Mouse (Mus musculus): Measurements from ENCODE around the gene Ankrd28.

Gene Ankrd28

DNA sequence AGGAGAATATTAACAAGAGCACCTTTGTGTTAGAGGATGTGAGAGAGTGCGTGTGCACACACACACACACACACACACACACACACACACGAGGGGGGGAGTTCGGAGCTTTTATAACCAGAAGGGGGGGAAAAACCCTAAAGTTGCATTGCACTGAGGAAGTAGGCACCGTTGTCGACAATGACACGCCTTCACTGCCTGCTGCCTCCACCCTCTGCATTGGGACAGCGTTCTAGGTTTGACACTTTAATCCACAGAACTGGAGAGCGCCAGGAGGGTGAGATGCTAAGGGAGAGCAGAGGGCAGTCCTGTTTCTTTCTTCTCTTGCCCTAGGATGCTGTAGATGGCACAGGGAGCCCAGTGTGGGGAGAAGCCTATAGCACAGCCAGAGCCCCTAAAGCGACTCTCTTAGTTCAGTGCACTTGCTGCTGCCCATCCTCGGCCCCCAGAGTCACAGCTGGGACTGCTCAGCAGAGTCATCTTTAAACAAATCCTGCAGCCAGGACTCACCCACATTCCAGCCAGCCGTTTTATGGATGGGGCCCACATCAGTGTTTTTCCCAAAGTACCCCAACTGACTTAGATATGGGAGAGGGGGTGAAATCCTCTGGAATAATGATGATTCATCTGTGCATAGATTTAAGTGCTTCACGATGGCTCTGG lies 165.4 kb downstream of the Ankrd28 start:
- DNase-seq, result no peak

DNA sequence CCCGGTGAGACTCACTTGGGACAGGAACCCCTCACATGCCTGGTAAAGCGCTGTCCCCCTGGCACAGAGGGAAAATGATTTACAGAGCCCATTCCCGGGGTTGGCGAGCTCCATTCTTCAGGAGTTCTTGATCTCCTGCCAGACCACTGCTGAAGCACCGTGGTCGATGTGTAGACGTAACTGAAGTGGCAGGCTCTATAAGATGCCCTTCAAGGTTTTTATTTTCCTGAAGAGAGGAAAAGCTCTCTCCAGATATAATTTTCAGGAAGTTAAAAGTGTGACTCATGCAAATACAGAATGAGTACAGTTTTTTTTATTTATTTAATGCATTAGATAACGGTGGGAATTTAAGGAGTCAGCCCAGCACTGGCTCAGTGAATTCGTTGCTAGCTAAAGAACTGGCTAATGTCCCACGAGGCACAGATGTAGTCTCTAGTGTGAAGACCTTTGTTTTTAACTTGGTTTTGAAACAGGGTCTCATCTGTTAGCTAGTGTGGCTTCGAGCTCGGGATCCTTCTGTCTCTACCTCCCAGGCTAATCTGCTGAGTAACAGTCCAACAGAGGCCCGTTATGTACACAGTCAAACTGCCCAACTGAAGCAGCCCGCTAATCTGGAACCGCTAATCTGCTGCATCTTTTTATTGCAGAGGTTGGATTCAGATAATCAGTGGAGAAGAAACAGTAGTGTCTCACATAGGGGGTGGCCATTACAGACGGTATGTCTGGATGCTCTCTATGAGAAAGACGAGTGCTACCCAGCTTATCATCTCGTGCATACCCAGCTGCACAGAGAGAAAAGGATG lies 166.2 kb downstream of the Ankrd28 start:
- DNase-seq, result no peak

DNA sequence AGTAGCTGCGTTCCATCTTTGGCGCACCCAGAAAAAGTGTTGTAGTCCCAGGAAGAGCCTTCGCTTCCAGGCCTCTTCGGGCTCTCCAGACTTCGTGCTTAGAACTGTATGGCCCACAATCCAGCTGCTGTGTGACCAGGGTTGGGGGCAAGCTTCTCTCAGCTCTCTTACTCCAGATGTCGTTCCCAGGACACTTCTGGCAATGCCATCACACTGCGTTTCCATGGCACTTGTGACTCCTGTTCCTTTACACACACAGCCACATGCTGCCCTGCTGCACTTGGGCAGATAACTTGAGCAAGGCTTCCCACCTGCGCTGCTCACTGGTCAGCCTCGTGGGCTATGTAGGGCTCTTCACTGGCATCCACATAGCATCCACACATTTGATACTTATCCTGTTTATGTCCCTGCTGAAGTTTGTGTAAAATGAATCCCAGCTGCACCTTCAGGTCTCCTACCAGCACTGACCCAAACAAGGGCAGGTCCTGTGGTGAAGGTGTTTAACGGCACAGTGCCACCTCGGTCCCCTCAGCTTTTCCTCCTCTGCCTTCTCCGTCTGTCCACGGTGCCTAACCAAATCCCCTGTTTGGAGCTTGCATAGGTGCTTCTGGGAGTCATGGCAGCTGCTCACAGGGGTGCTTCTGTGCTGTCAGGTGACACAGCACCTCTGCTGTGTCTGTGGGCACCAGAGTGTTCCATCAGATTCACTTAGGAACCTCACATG lies 166.9 kb downstream of the Ankrd28 start:
- DNase-seq, result no peak

DNA sequence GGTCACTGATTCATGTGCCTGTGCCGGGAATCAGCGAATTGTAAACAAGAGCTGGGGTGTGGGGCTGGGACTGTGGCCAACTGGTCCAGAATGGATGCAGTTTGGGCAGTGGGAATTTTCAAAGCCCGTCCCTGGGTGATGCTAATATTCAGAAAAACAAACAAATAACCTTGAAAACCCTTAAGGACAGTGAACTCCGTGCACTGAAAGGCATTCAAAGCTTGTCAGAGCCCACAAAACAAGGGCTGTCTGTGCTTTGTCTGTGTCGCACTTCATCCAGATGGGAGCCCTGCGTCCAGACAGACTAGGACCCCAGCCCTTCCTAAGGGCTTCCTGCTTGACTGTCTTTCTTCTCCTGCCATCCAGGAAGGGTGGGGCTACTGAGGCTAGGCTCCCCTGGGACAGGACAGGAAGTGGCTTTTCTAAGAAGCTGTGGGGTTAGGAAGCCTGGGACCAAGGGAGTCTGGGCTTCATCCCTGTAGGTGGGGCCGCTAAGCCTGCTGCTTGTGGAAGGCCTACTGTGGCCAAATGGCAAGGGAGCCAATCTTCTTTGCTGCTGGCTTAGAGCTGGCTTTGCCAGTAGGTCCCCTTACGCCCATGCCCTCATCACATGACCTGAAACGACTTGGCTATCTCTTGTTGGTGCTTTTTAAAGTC lies 167.8 kb downstream of the Ankrd28 start:
- peak; percentile 38 to 45 for DNase-seq

DNA sequence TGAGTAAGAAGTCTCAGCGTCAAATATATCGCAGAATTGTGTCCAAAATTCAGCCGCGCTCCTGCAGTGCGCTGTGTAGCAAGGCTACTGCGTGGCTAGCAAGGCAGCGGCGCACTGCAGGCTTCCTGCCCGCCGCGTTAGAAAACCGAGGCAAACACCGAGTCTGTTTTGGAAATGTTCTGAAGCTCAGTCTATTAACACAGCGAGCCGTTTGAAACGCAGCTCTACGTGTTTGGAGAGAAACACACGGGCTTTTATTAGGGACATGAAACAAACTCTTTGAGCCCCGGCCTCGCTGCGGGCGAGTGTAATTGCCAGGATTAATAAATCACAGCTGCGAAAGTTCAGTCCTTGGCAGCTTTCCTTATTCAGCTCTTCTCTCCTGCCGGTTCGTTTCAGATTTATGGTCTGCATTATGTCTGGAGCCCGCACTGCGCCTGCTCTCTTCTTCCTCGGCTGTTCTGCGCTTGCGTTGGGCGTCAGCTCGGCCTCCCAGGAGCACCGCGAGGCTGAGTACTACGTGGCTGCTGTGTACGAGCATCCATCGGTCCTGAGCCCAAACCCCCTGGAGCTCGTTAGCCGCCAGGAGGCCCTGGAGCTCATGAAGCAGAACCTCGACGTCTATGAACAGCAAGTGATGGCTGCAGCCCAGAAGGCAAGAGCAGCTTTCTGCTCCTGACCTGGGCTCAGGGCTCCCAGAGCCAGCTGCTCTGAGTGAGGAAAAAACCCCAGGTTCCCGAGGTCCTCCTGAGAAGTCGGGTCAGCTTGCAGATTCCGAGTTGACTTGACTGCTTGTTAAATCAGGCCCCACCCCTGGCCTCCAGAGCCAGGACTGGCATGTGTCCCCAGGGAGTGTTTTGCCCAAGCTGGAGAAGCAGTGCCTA lies 168.5 kb downstream of the Ankrd28 start:
- DNase-seq, result peak; percentile 89

DNA sequence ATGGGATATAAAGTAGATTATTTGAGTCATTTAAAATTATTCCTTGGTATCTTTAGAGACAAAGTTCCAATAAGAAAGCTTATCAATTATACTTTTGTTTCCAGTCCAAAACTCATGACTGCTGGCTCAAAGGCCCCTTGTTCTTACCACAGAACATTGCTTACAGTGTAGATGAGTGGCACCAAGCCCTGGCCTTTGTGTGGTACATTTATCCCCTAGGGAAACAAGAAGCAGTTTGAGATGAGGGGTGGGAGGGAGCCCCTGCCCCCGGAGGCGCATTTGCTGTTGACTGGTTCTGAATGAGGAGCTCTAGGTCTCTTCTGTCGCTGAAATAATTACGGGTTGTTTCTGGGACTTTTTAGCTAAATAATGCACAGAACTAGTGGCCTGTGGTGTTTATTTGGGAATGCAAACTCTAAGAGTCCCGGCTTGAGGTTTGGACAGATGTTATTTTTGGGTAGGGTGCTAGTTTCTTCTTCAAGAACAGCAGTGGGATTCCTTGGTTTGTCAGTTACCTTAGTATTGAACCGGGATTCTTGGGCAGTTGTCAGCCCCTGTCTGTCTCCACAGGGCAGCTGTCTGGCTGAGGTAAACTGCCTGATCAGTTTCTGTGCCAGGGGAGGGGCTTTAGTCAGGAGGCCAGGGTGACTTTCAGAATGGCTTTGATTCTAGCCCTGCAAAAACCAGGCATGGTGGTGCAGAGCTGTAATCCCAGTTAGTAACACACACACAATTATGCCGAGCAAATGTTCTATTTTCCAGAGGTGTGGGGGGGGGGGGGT lies 169.9 kb downstream of the Ankrd28 start:
- DNase-seq, result no peak

DNA sequence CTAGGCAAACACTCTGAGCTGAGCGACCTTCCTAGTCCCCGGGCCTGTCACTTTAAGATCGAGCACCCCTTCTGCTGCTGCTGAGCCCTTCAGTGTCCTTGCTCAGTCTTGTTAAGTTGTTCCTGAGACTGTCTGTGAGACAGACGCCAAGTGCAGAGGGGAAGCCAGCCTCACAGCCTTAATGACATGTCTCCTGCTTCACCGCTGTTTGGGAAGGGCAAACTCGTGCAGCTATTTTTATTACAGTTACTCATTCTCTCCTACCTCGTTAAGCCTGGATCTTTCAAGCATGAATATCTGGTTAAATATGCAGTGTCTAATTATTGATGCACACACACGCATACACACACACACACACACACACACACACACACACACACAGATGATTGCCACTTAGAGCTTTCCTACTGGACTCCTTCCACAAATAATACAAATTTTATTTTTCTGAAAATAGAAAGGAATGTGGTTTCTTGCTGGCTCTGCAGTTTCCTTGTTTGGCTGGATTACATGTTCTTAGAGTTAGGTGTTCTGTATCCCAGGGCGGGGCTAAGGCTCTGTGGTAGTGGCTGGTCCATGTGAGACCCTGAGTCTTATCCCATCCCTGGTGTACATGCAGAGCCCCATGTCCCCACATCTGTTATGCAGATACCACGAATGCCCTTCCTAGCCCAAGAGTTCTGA lies 170.8 kb downstream of the Ankrd28 start:
- no peak for DNase-seq

DNA sequence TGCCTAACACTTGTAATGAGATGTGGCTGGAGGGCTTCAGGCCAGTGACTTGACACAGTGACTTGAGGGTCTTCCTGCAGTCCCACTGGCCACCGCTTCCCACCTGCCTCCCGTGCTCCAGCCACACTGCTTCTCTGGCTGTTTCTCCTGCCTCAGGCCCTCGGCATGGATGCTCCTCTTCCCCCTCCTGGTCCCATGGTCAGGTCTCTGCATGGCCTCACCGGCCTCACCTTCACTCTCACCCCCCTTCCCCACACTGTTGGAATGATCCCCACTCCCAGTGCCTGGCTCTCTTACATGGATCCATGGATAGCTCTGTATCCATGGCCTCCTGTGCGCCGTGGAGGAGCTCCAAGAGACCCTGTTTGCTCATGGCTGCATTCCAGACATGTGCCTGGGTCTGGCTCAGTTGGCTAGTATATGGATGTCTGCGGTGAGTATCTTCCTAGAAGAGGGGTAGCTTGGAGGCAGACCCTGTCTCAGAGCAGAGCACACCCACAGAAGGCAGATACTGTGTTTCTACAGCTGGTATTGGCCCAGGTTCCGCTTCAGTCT lies 172.2 kb downstream of the Ankrd28 start:
- no peak for DNase-seq

DNA sequence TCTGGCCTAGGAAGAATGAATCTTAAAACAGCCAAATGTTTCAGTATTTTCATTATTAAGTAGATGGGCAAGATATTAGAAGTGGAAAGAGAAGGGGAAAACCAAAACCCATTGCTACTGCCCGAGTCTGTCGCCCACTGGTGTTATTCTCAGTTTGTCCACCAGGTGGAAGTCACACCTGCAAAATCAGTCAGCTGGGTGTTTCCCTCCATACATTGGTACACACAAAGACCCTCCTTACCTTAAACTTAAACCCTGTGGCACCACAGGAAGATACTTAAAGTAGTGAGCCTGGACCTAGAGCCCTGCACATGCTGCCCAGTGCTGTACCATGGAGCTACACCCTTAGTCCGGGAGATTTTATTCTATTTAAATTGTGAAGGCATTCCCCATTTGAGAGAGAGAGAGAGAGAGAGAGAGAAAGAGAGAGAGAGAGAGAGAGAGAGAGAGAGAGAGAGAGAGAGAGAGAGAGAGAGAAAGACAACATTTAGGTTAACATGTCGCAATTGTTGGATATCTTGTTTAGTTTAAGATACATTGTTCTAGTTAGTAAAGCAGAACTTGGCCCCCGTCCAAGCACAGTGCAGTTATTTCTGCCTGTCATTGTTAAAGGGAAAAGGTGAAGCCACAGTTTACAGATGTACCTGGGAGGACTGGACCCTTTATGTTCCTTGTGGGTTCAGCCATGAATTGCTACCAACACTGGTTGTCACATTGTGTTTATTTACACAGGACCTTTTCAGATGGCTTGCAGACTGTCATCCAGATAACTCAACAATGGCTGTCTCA lies 173.4 kb downstream of the Ankrd28 start:
- peak; percentile 80 to 86 for DNase-seq

DNA sequence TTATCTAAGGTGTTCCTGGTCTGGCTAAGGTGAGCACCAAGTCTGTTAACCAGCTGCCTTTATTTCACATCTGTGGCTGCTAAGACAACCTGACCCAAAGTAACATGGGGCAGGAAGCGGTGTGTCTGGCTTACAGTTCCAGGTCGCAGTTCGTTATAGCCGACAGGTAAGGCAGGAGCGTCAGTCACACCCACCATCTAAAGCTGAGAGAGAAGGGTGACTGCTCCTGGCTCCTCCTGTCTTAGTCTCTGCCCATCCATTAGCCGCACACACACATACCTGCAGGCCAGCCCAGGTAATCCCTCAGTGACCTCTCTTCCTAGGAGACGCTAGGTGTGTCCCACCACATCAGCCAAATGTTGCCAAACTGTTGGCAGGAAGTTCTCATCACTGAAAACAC lies 174.1 kb downstream of the Ankrd28 start:
- DNase-seq, result no peak

DNA sequence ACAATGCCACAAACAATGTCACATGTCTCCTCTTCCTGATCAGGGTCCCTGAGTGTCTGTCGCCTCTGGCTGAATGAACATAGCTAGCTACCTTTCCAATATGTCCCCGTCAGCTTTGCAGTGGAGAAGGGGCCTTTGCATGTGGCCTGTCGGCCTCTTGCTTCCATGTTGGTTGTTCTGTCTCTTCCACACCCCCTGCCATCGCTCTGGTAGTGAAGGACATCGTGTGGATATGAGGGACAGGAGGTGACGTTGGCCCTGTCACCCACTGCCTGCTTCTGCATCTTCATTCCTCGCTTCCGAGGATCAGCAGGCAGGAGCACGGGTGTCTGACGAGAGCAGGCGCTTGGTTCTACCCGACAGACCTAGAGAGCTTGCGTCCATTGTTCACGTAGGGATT lies 175.0 kb downstream of the Ankrd28 start:
- DNase-seq, result no peak

DNA sequence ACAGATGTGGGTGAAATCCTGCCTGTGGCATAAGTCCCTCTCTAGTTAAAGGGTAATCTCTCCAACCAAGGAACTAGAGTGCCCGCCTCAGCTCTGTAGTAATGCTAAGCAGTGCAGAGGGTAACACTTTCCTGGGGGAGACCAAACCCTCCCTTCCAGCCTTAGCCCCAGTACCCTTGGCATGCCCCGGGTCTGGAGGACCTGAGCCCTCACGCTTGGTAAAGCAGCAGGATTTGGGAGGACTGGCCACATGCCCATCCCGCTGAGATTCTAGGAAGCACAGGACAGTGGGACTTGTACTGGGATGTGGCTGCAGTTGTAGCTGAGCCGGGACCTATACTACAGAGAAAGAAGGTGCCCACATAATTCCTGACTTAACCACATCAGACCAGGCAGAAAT lies 175.6 kb downstream of the Ankrd28 start:
- DNase-seq, result peak in 1 of 2 experiments; percentile 27

DNA sequence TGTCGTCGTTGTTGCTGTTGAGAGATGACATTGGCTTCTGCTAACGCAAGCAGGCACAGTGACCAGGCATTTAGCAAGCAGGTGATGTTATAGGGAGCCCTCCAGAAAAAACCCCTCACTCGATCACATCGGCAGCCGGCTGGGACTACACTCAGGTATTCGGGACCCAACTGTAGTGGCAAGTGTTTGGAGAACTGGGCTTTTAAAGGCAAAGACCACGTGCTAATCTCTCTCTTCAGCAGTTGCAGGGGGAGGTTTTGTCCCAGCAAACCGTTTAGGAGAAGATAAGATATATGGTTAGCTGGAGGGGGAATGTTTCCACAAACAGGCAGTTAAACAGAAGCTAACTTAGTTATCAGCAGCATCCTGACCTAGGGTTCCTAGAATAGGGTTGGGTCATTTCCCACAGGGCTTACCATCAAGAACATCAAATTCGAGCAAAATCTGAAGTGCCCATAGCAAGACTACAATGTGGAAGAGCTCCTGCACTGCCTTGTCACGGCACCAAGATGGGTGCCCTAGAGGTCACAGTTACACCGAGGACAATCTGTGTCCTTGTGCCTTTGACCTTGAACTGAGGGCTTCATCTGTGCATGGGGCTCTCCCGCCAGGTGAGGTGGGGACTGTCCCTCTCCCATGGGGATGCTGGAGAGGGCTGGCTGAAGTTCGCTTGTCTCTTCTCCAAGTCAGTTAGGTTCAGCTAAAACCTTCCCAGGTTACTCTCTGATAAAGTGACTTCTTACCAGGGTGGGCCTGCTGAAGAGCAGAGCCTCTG lies 177.2 kb downstream of the Ankrd28 start:
- DNase-seq, result no peak

DNA sequence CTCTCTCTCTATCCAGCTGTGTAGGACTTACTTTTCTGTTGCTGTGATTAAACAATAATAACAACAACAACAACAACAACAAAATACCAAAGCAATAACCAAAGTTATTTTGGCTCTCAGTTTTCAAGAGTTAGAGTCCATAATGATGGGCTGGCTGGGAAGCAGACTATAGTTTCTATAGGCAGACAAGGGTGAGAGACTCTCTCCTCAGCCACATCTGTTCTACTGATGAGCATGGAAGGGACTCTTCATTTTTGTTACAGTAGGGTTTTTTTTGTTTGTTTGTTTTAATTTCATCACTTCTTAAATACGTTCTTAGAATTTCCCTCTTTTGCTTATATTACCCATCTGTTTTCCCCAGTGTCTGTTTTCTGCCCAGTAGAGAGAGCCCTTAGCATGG lies 177.8 kb downstream of the Ankrd28 start:
- no peak for DNase-seq

DNA sequence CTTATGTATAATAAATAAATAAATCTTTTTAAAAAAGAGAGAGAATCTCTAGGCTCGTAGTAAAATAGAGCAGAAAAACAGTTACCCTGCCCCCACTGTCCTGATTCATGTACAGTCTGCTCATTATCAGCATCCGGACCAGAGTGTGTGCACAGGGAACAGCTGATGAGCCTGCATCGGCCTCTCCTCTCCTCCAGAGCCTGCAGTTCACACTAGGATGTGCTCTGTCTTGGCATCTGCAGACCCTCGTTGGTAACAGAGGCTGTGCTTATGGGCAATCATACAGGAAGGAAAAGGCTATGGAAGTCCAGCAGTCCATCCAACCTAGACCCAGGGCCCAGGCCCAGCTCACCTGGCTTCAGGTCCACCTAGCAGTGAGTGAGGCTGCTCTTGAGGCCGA lies 178.3 kb downstream of the Ankrd28 start:
- DNase-seq, result no peak

DNA sequence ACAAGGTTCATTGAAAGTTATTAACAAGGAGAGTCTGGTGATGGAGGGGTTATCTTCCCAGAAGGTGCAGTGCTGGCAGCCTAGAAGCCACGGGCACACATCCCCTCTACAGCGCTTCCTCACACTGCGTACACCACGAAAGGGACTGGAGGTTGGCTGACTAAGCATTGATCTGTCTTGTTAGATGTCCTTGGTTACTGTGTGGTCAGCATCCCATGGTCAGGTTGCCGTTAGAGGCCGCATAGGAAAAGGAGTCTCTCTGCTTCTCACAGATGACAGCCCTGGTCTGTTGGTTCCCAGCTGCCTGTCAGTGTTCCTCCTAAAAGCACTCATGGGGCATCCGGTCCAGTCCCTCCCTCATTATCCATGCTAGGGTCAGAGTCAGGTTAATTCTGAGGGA lies 179.2 kb downstream of the Ankrd28 start:
- no peak for DNase-seq

DNA sequence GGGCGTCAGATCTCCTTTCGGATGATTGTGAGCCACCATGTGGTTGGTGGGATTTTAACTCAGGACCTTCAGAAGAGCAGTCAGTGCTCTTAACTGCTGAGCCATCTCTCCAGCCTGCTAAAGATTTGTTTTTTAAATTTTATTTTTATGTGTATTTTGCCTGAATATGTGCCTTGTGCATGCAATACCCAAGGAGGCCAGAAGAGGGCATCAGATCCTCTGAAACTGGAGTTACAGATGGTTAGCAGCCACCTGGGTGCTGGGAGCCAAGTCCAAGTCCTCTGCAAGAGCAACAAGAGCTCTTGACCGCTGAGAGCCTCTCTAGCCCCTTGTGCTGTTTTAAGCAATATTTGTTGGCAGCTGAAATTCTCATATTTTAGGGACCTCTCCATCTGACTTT lies 180.1 kb downstream of the Ankrd28 start:
- DNase-seq, result no peak
